Mouse (Mus musculus): Measurements from ENCODE around the gene Sebox.

DNA sequence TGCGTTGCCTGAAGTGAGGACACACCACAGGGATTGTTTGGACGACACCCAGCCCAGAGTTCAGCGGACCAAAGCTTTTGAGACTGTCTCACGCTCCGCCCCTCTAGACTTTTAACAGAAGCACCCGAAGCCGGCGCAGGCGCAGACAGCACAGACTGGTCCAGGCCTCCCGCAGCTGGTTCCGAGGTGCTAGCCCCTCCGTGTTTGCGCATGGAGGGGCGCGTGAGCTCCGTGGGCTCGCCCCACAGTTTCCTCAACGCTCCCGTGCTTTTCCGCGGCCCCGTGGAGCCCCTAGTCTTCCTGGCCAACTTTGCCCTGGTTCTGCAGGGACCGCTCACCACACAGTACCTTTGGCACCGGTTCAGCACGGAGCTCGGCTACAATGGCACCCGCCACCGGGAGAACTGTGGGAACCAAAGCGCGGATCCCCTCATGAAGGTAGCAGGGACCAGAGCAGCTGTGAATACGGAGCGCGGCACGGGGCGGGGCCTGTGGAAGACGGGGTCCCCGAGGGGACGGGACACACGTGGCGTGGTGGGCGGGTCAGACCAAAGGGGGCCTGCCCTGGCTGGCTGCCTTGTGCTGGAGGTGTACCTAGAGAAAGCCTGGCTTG lies 37.6 kb upstream of the Sebox start, which contains the start of gene Slc46a1:
- TF ChIP-seq CTCF (IDR thresholded peaks at IDR 0.05; ENCODE audit: insufficient read depth, low read depth, low read length) (no peak), POLR2A (IDR thresholded peaks at IDR 0.05; ENCODE audit: insufficient read depth, low read depth, low read length) (peak; percentile 36; the same call in 1 of the 2 replicates)

All from olfactory bulb, adult 2 months (tissue).